Mouse (Mus musculus) megakaryocyte, embryonic 14.5 days (primary cell): Measurements from ENCODE around the gene Hdgfl1.

ENCODE experiments used
- FLI1 ChIP-seq: IDR thresholded peaks from 2 replicates; pipeline ENCODE4 v1.6.1; 2012; ENCODE audit warnings: low read length, inconsistent platforms, mixed read lengths
- GATA1 ChIP-seq: IDR thresholded peaks from 3 replicates; pipeline ENCODE4 v1.6.1; 2012; ENCODE audit warnings: mixed read lengths, low read length, inconsistent platforms, borderline replicate concordance

GRCm38 (mm10) chr13:26761966-26762803 lies 7.8 kb downstream of the Hdgfl1 start:
- TF ChIP-seq GATA1 (no peak), FLI1 (no peak)
